Mouse (Mus musculus): ENCODE results near the gene Il27. TPM values are rescaled to one million over a fixed set of nuclear protein-coding genes. Genes with fewer than 3 reads are reported as not detected.
A peak's percentile ranks its signal among the peaks of the same experiment; 100 is the strongest.

Gene Il27
- polyA plus RNA-seq, 1 experiment from 2014 or later = not detected

GRCm38 (mm10) chr7:126565693-126566092, 29.0 kb downstream of the Il27 start:
- Histone ChIP-seq H3K9me3 (replicated peaks; ENCODE audit: low read length) (no peaks in the 10 kb centered on the region), H3K36me3 (ENCODE audit: insufficient read depth, low read length) (peaks cover 35% of the 10 kb centered on the region), H3K27ac (peak overlapping the region; percentile 94), H3K9ac (ENCODE audit: low read depth, low read length) (peak overlapping the region; percentile 90), H3K4me1 (replicated peaks; ENCODE audit: insufficient read depth, low read length) (no peaks in the 10 kb centered on the region), H3K27me3 (ENCODE audit: insufficient read depth, low read length) (no peaks in the 10 kb centered on the region), H3K4me3 (replicated peaks; ENCODE audit: low read depth, low read length) (peak overlapping the region; percentile 97), H3K4me2 (ENCODE audit: low read length) (peak overlapping the region; percentile 63)
- peak; percentile 55 for ATAC-seq (replicated peaks; ENCODE audit: low FRiP score, low read depth)
- no peak for TF ChIP-seq CTCF (IDR thresholded peaks at IDR 0.05; ENCODE audit: low read depth)
- DNase-seq (ENCODE audit: low spot score) = peak; percentile 96
- under 1% methylated on average over 24 of the region's 28 CpGs for WGBS

GRCm38 (mm10) chr7:126556635-126557034, 38.1 kb downstream of the Il27 start:
- no peak for TF ChIP-seq CTCF (IDR thresholded peaks at IDR 0.05; ENCODE audit: low read depth)
- H3K27ac ChIP-seq = no peak overlapping the region
- no peak overlapping the region for H3K4me2 ChIP-seq (ENCODE audit: low read length)
- H3K27me3 ChIP-seq (ENCODE audit: insufficient read depth, low read length) = no peaks in the 10 kb centered on the region
- H3K9me3 ChIP-seq (replicated peaks; ENCODE audit: low read length) = no peaks in the 10 kb centered on the region
- WGBS = 93% methylated on average over 5 of the region's 5 CpGs
- no peaks in the 10 kb centered on the region for H3K4me1 ChIP-seq (replicated peaks; ENCODE audit: insufficient read depth, low read length)
- H3K9ac ChIP-seq (ENCODE audit: low read depth, low read length) = no peak overlapping the region
- no peak overlapping the region for H3K4me3 ChIP-seq (replicated peaks; ENCODE audit: low read depth, low read length)
- H3K36me3 ChIP-seq (ENCODE audit: insufficient read depth, low read length) = peaks cover 84% of the 10 kb centered on the region
- no peak for DNase-seq (ENCODE audit: low spot score)
- no peak for ATAC-seq (replicated peaks; ENCODE audit: low FRiP score, low read depth)

GRCm38 (mm10) chr7:126554796-126555195, 39.9 kb downstream of the Il27 start:
- no peak overlapping the region for H3K4me3 ChIP-seq (replicated peaks; ENCODE audit: low read depth, low read length)
- no peaks in the 10 kb centered on the region for H3K4me1 ChIP-seq (replicated peaks; ENCODE audit: insufficient read depth, low read length)
- WGBS = 100% methylated on average over 1 of the region's 1 CpGs
- no peak for ATAC-seq (replicated peaks; ENCODE audit: low FRiP score, low read depth)
- no peak for DNase-seq (ENCODE audit: low spot score)
- no peak overlapping the region for H3K27ac ChIP-seq
- peaks cover 87% of the 10 kb centered on the region for H3K36me3 ChIP-seq (ENCODE audit: insufficient read depth, low read length)
- H3K27me3 ChIP-seq (ENCODE audit: insufficient read depth, low read length) = no peaks in the 10 kb centered on the region
- no peak overlapping the region for H3K9ac ChIP-seq (ENCODE audit: low read depth, low read length)
- TF ChIP-seq CTCF (IDR thresholded peaks at IDR 0.05; ENCODE audit: low read depth) = peak; percentile 27; the same call in 1 of the 2 replicates
- no peak overlapping the region for H3K4me2 ChIP-seq (ENCODE audit: low read length)
- H3K9me3 ChIP-seq (replicated peaks; ENCODE audit: low read length) = no peaks in the 10 kb centered on the region

GRCm38 (mm10) chr7:126545631-126546030, 49.1 kb downstream of the Il27 start:
- Histone ChIP-seq H3K4me2 (ENCODE audit: low read length) (no peak overlapping the region), H3K27me3 (ENCODE audit: insufficient read depth, low read length) (no peaks in the 10 kb centered on the region), H3K9me3 (replicated peaks; ENCODE audit: low read length) (no peaks in the 10 kb centered on the region), H3K4me1 (replicated peaks; ENCODE audit: insufficient read depth, low read length) (no peaks in the 10 kb centered on the region), H3K27ac (no peak overlapping the region), H3K9ac (ENCODE audit: low read depth, low read length) (no peak overlapping the region), H3K4me3 (replicated peaks; ENCODE audit: low read depth, low read length) (no peak overlapping the region), H3K36me3 (ENCODE audit: insufficient read depth, low read length) (peaks cover 41% of the 10 kb centered on the region)
- DNase-seq (ENCODE audit: low spot score) (no peak), ATAC-seq (replicated peaks; ENCODE audit: low FRiP score, low read depth) (no peak)
- TF ChIP-seq CTCF (IDR thresholded peaks at IDR 0.05; ENCODE audit: low read depth) = no peak
- WGBS = 92% methylated on average over 2 of the region's 2 CpGs

- WGBS = 78% methylated on average over 1 of the region's 1 CpGs
- Histone ChIP-seq H3K4me3 (replicated peaks; ENCODE audit: low read depth, low read length) (no peak overlapping the region), H3K27ac (no peak overlapping the region), H3K27me3 (ENCODE audit: insufficient read depth, low read length) (0 out of 2 replicates have a peak, but pooled peaks cover 4% of the 10 kb centered on the region), H3K9me3 (replicated peaks; ENCODE audit: low read length) (no peaks in the 10 kb centered on the region), H3K36me3 (ENCODE audit: insufficient read depth, low read length) (peaks cover 4% of the 10 kb centered on the region; the same call in 1 of the 2 replicates), H3K4me1 (replicated peaks; ENCODE audit: insufficient read depth, low read length) (no peaks in the 10 kb centered on the region), H3K9ac (ENCODE audit: low read depth, low read length) (no peak overlapping the region), H3K4me2 (ENCODE audit: low read length) (no peak overlapping the region)
- ATAC-seq (replicated peaks; ENCODE audit: low FRiP score, low read depth) = no peak
- no peak for TF ChIP-seq CTCF (IDR thresholded peaks at IDR 0.05; ENCODE audit: low read depth)
- no peak for DNase-seq (ENCODE audit: low spot score)
Observed at GRCm38 (mm10) chr7:126541661-126542060, 53.1 kb downstream of the Il27 start.

Small RNAs within 50 kb of the gene (microRNA-seq; reads per million reads assigned to microRNA genes)
- gene Mir7059 = 1.2 reads per million

Other genes starting within 250 kb of the Il27 start
- gene Lat, start 225.4 kb downstream of the Il27 start, polyA plus RNA-seq (2015; fragmentation: Nextera tagmentation; extraction: Ambion mirVana) = 0.93 and 1.1 TPM in 2 replicates
- gene Spns1, start 217.5 kb downstream of the Il27 start, polyA plus RNA-seq (2015; fragmentation: Nextera tagmentation; extraction: Ambion mirVana) = 57.6 and 62.8 TPM in 2 replicates
- 2.0 and 2.5 TPM in 2 replicates for gene Nfatc2ip, start 198.2 kb downstream of the Il27 start, polyA plus RNA-seq (2015; fragmentation: Nextera tagmentation; extraction: Ambion mirVana)
- 0.10 and 0.16 TPM in 2 replicates for gene Cd19, start 180.1 kb downstream of the Il27 start, polyA plus RNA-seq (2015; fragmentation: Nextera tagmentation; extraction: Ambion mirVana)
- 29.7 and 31.7 TPM in 2 replicates for gene Rabep2, start 166.2 kb downstream of the Il27 start, polyA plus RNA-seq (2015; fragmentation: Nextera tagmentation; extraction: Ambion mirVana)
- 0.45 and 0.71 TPM in 2 replicates for gene Atp2a1, start 131.8 kb downstream of the Il27 start, polyA plus RNA-seq (2015; fragmentation: Nextera tagmentation; extraction: Ambion mirVana)
- gene Sh2b1, start 119.5 kb downstream of the Il27 start, polyA plus RNA-seq (2015; fragmentation: Nextera tagmentation; extraction: Ambion mirVana) = 44.1 and 44.8 TPM in 2 replicates
- gene Tufm, start 107.6 kb downstream of the Il27 start, polyA plus RNA-seq (2015; fragmentation: Nextera tagmentation; extraction: Ambion mirVana) = 117 and 134 TPM in 2 replicates
- 30.2 and 30.3 TPM in 2 replicates for gene Atxn2l, start 91.5 kb downstream of the Il27 start, polyA plus RNA-seq (2015; fragmentation: Nextera tagmentation; extraction: Ambion mirVana)
- 213 and 217 TPM in 2 replicates for gene Eif3c, start 28.5 kb downstream of the Il27 start, polyA plus RNA-seq (2015; fragmentation: Nextera tagmentation; extraction: Ambion mirVana)
- 1.2 and 1.3 TPM in 2 replicates for gene Apobr, start 10.0 kb downstream of the Il27 start, polyA plus RNA-seq (2015; fragmentation: Nextera tagmentation; extraction: Ambion mirVana)
- gene Cln3, start 9.1 kb downstream of the Il27 start, polyA plus RNA-seq (2015; fragmentation: Nextera tagmentation; extraction: Ambion mirVana) = 34.4 and 36.9 TPM in 2 replicates
- 24.5 and 24.8 TPM in 2 replicates for gene Nupr1, start 35.9 kb upstream of the Il27 start, polyA plus RNA-seq (2015; fragmentation: Nextera tagmentation; extraction: Ambion mirVana)
- gene Sgf29, start 54.4 kb upstream of the Il27 start, polyA plus RNA-seq (2015; fragmentation: Nextera tagmentation; extraction: Ambion mirVana) = 37.8 and 38.6 TPM in 2 replicates
- 13.4 and 17.3 TPM in 2 replicates for gene Sult1a1, start 81.5 kb upstream of the Il27 start, polyA plus RNA-seq (2015; fragmentation: Nextera tagmentation; extraction: Ambion mirVana)
- gene Bola2, start 100.5 kb upstream of the Il27 start, polyA plus RNA-seq (2015; fragmentation: Nextera tagmentation; extraction: Ambion mirVana) = 140 and 145 TPM in 2 replicates
- gene Slx1b, start 100.8 kb upstream of the Il27 start, polyA plus RNA-seq (2015; fragmentation: Nextera tagmentation; extraction: Ambion mirVana) = 7.1 and 9.0 TPM in 2 replicates
- gene Coro1a, start 112.8 kb upstream of the Il27 start, polyA plus RNA-seq (2015; fragmentation: Nextera tagmentation; extraction: Ambion mirVana) = 13.1 and 14.6 TPM in 2 replicates
- gene Mapk3, start 164.7 kb upstream of the Il27 start, polyA plus RNA-seq (2015; fragmentation: Nextera tagmentation; extraction: Ambion mirVana) = 63.0 and 66.1 TPM in 2 replicates
- gene Gdpd3, start 171.4 kb upstream of the Il27 start, polyA plus RNA-seq (2015; fragmentation: Nextera tagmentation; extraction: Ambion mirVana) = 3.7 and 6.4 TPM in 2 replicates
- 158 and 188 TPM in 2 replicates for gene Ypel3, start 182.0 kb upstream of the Il27 start, polyA plus RNA-seq (2015; fragmentation: Nextera tagmentation; extraction: Ambion mirVana)
- gene Tbx6, start 186.5 kb upstream of the Il27 start, polyA plus RNA-seq (2015; fragmentation: Nextera tagmentation; extraction: Ambion mirVana) = 0.21 and 0.26 TPM in 2 replicates
- 189 and 192 TPM in 2 replicates for gene Ppp4c, start 197.6 kb upstream of the Il27 start, polyA plus RNA-seq (2015; fragmentation: Nextera tagmentation; extraction: Ambion mirVana)
- 0.11 and 0.14 TPM in 2 replicates for gene Fam57b, start 202.7 kb upstream of the Il27 start, polyA plus RNA-seq (2015; fragmentation: Nextera tagmentation; extraction: Ambion mirVana)
- gene 4930451I11Rik, start 236.7 kb upstream of the Il27 start, polyA plus RNA-seq (2015; fragmentation: Nextera tagmentation; extraction: Ambion mirVana) = 0.37 TPM in 1 of 2 replicates, not detected in the other